Mouse (Mus musculus) liver, embryonic 16.5 days (tissue): Measurements from ENCODE around the gene Hcn4. TPM values are rescaled to one million over a fixed set of nuclear protein-coding genes. Genes with fewer than 3 reads are reported as not detected.

Experiments used
- ATAC-seq: fragments of 200-750 bp; cut with Nextera tagmentation; 2 replicates; pipeline ENCODE4 v1.8.0; 2017; ENCODE audit warnings: low read depth, mild to moderate bottlenecking, moderate number of reproducible peaks, moderate library complexity
- H3K27ac ChIP-seq: fragments of 300-500 bp; sonication (generic); 2 replicates; pipeline ENCODE4 v1.5.1; 2014; ENCODE audit warnings: mild to moderate bottlenecking, low read length
- H3K27me3 ChIP-seq: fragments of 300-500 bp; sonication (generic); 2 replicates; pipeline ENCODE4 v1.6.1; 2014; ENCODE audit warnings: low read depth, low read length, mixed read lengths; ENCODE audit not compliant: control insufficient read depth, insufficient read depth
- H3K36me3 ChIP-seq: fragments of 300-500 bp; sonication (generic); 2 replicates; pipeline ENCODE4 v1.6.1; 2014; ENCODE audit warnings: mild to moderate bottlenecking; ENCODE audit not compliant: control insufficient read depth, insufficient read depth
- H3K4me1 ChIP-seq: fragments of 300-500 bp; sonication (generic); 2 replicates; pipeline ENCODE4 v1.6.1; 2014; ENCODE audit warnings: low read depth, low read length, mixed read lengths; ENCODE audit not compliant: control insufficient read depth
- H3K4me2 ChIP-seq: fragments of 300-500 bp; sonication (generic); 2 replicates; pipeline ENCODE4 v1.6.1; 2014; ENCODE audit warnings: low read depth, low read length, mixed read lengths
- H3K4me3 ChIP-seq: fragments of 300-500 bp; sonication (generic); 2 replicates; pipeline ENCODE4 v1.5.1; 2014; ENCODE audit warnings: low read depth, mild to moderate bottlenecking, low read length
- H3K9ac ChIP-seq: fragments of 300-500 bp; sonication (generic); 2 replicates; pipeline ENCODE4 v1.6.1; 2014; ENCODE audit warnings: low read depth, low read length
- H3K9me3 ChIP-seq: fragments of 300-500 bp; sonication (generic); replicated peaks from 2 replicates; pipeline ENCODE4 v1.6.1; 2016; ENCODE audit warnings: low read length; ENCODE audit not compliant: control insufficient read depth
- WGBS: fragments of 180-500 bp; shearing (Covaris S2); extraction: QIAGEN DNeasy Blood & Tissue Kit; methylation state at CpG from one replicate; pipeline ENCODE4 v1.1.7; 2014; ENCODE audit not compliant: insufficient replicate concordance; 5-methylcytosine and 5-hydroxymethylcytosine counted together
- polyA plus RNA-seq: library from polyadenylated mRNA; unstranded; fragments of >200 nt; fragmentation: Nextera tagmentation; extraction: Ambion mirVana; gene quantifications from 2 replicates; pipeline ENCODE4 v1.2.1, GENCODE M21; 2015

Hcn4 gene
- polyA plus RNA-seq, 1 experiment from 2014 or later = not detected

DNA sequence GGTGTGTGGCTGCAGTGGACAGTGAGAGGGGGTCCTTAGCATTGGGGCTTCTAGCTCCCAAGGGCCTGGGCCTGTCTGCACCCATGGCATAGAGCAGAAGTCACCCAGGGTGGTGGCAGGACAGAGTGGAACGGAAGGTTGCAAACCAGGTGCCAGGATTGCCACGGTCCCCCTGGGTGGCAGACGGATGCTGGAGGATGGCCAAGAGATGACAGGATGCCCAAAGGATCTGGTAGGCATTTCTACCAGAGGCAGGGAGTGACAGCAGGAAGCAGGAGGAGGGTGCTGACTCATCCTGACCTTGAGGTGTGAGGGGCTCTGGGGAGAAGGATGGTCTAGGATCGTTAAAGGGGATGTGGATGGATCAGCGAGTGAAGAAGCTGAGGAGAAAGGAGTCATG, 15.3 kb downstream of the Hcn4 start:
- H3K4me3 ChIP-seq = no peak overlapping the region
- no peak for ATAC-seq
- H3K27me3 ChIP-seq = no peaks in the 10 kb centered on the region
- no peak overlapping the region for H3K9ac ChIP-seq
- H3K36me3 ChIP-seq = no peaks in the 10 kb centered on the region
- H3K27ac ChIP-seq = no peak overlapping the region
- no peaks in the 10 kb centered on the region for H3K4me1 ChIP-seq
- 54% methylated on average over 5 of the region's 5 CpGs for WGBS
- no peak overlapping the region for H3K4me2 ChIP-seq
- H3K9me3 ChIP-seq = no peaks in the 10 kb centered on the region

DNA sequence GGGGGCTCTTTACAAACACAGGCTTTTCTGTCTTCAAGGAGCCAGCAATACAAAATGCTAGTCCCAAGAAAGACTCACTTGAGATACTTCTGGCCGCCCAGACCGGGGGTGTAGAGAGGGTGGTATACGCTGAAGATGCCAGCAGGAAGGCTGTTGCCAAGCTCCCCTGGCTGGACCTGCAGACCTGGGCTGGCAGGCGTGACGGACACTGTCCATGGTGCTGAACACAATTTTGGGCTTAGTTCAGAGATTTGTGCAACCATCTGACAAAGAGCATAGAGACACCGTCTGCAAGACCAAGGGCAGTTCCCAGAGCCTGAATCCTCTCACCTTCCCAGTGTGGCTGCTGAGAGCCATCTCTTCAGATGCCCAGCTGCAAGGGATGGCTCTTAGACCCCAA, 18.4 kb downstream of the Hcn4 start:
- no peaks in the 10 kb centered on the region for H3K4me1 ChIP-seq
- H3K9ac ChIP-seq = no peak overlapping the region
- H3K27ac ChIP-seq = no peak overlapping the region
- ATAC-seq = no peak
- no peak overlapping the region for H3K4me3 ChIP-seq
- H3K4me2 ChIP-seq = no peak overlapping the region
- no peaks in the 10 kb centered on the region for H3K27me3 ChIP-seq
- no peaks in the 10 kb centered on the region for H3K36me3 ChIP-seq
- 18% methylated on average over 6 of the region's 6 CpGs for WGBS
- no peaks in the 10 kb centered on the region for H3K9me3 ChIP-seq

DNA sequence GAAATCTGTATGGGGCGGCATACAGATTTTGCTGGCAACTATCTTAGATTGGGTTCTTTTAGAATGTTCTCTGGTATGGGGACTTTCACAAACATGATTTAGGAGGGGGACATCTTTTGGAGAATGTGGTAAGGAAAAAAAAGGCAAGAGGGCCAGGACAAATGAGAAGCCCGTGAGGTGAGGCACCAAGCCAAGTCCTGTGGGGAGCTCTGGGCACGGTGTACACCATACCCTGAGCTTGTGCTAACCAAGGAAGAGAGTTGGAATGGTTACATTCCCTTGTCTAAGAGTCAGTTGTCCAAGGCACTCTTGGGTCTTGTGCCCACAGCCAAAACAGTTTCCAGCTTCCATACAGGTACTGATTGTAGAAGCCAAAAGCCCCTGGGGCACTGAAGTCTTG, 21.4 kb downstream of the Hcn4 start:
- H3K27ac ChIP-seq = no peak overlapping the region
- no peaks in the 10 kb centered on the region for H3K4me1 ChIP-seq
- no peaks in the 10 kb centered on the region for H3K9me3 ChIP-seq
- no peaks in the 10 kb centered on the region for H3K36me3 ChIP-seq
- H3K9ac ChIP-seq = no peak overlapping the region
- ATAC-seq = no peak
- 0 out of 2 replicates have a peak, but pooled peaks cover 2% of the 10 kb centered on the region for H3K27me3 ChIP-seq
- 67% methylated on average over 3 of the region's 3 CpGs for WGBS
- H3K4me2 ChIP-seq = no peak overlapping the region
- H3K4me3 ChIP-seq = no peak overlapping the region

DNA sequence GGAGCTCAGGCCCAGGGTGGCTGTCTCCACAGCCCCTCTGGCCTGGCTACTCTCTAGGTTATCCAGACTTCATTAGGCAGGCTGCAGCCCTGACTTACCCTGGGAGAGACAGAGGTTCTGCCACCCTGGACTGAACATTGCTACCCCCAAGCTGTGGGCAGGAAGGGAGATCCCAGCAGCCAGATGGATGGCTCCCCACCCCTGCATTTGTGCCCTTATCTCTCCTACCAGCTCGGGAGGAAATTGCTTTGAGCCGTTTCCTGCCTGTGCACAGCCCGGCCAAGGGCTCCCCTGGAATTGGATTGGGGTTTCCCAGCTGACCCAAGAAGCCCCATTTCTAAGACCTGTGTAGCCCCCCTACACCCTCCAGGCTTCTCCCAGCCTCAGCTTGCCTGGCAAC, 23.8 kb downstream of the Hcn4 start:
- no peak overlapping the region for H3K27ac ChIP-seq
- H3K4me3 ChIP-seq = no peak overlapping the region
- no peaks in the 10 kb centered on the region for H3K9me3 ChIP-seq
- 0 out of 2 replicates have a peak, but pooled peaks cover 2% of the 10 kb centered on the region for H3K27me3 ChIP-seq
- ATAC-seq = no peak
- no peaks in the 10 kb centered on the region for H3K36me3 ChIP-seq
- 3% methylated on average over 3 of the region's 3 CpGs for WGBS
- H3K4me1 ChIP-seq = no peaks in the 10 kb centered on the region
- no peak overlapping the region for H3K4me2 ChIP-seq
- no peak overlapping the region for H3K9ac ChIP-seq

DNA sequence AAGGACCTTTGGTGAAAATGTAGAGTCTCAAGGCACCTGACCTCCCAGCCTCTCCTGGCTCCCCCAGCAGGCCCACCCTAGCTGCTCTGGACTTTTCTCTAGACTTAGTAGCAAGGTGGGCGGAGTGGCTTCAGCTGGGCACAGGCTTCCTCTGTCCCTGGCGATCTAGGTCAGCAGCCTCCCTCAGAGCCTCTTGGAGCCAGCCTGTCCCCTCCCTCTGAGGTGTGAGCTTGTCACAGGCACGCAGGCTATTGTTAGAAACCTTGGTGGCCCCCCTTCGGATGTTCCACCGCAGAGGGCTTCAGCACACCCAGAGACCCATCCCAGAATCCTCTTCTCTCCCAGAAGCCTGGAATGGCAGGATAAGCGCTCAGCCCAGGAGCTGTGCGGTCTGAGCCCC, 24.5 kb downstream of the Hcn4 start:
- H3K4me2 ChIP-seq = no peak overlapping the region
- ATAC-seq = no peak
- 35% methylated on average over 7 of the region's 7 CpGs for WGBS
- no peaks in the 10 kb centered on the region for H3K36me3 ChIP-seq
- no peaks in the 10 kb centered on the region for H3K4me1 ChIP-seq
- no peak overlapping the region for H3K27ac ChIP-seq
- H3K4me3 ChIP-seq = no peak overlapping the region
- no peaks in the 10 kb centered on the region for H3K9me3 ChIP-seq
- no peak overlapping the region for H3K9ac ChIP-seq
- 0 out of 2 replicates have a peak, but pooled peaks cover 2% of the 10 kb centered on the region for H3K27me3 ChIP-seq

DNA sequence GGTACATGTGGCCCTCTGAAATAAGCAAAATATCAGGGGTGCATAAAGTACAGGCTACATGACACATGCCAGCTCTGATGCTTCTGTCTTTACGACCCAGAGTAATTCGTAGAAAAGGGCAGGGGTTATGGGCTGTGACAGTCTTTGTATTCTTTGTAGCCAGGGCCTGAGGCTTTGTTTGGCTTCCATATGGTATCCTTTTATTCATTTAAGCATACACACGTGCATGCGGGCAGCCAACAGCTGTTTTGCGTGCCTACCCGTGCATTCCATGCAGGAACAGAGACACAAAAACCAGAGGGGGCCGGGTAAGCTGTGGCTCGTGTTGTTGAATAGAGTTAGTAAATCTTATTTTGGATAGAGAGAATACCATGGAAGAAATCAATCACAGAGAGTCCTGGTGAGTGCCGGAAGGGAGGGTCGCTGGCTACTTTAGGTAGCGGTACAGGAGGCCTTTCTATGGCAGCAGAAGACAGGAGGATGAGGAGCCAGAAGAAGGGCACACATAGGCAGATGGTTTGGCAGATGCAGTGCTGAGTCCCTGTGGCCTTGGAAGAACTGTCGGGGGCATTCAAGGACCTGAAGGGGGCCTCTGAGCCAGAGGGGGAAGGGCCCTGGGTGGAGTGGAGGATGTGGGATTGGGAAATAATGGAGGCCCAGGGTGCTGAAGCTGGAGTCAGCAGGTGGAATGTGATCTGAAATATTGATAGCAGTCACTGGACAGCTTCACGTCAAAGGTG, 26.5 kb downstream of the Hcn4 start:
- 58% methylated on average over 13 of the region's 13 CpGs for WGBS
- H3K27ac ChIP-seq = no peak overlapping the region
- no peak overlapping the region for H3K4me2 ChIP-seq
- no peak overlapping the region for H3K4me3 ChIP-seq
- H3K36me3 ChIP-seq = no peaks in the 10 kb centered on the region
- 0 out of 2 replicates have a peak, but pooled peaks cover 2% of the 10 kb centered on the region for H3K27me3 ChIP-seq
- no peak for ATAC-seq
- H3K4me1 ChIP-seq = no peaks in the 10 kb centered on the region
- H3K9ac ChIP-seq = no peak overlapping the region
- H3K9me3 ChIP-seq = no peaks in the 10 kb centered on the region

DNA sequence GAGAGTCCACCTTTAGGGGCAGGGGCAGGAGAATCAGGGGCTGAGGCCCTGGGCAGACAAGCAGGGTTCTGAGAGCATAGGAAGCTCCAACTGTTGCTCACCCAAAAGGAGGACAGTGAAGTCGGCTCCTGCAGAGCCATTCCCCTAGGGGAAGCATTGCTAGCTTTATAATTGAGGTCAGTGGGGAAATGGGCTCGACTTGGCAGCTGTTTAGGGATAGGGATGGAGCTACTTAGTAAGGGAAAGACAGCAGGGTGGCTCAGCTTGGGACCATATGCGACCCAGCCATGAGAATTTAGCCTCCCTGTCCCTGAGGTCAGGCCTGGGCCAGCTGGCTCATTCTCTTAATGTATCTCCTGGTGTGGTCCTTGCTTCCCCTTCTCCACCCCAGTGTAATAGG, 31.7 kb downstream of the Hcn4 start:
- Histone ChIP-seq H3K4me2 (no peak overlapping the region), H3K9ac (no peak overlapping the region), H3K9me3 (no peaks in the 10 kb centered on the region), H3K27ac (no peak overlapping the region), H3K36me3 (no peaks in the 10 kb centered on the region), H3K4me3 (no peak overlapping the region), H3K4me1 (no peaks in the 10 kb centered on the region), H3K27me3 (peaks cover 10% of the 10 kb centered on the region)
- 39% methylated on average over 3 of the region's 3 CpGs for WGBS
- no peak for ATAC-seq

DNA sequence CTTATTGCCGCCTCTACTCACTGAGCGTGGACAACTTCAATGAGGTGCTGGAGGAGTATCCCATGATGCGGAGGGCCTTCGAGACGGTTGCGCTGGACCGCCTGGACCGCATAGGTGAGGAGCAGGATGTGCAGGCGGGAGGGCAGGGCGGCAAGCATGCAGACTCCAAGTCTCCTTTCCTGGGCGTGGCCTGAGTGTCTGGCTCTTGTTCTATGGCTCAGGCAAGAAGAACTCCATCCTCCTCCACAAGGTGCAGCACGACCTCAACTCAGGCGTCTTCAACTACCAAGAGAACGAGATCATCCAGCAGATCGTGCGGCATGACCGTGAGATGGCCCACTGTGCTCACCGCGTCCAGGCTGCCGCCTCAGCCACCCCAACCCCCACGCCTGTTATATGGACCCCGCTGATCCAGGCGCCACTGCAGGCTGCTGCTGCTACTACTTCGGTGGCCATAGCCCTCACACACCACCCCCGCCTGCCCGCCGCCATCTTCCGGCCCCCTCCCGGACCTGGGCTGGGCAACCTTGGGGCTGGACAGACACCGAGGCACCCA, 35.9 kb downstream of the Hcn4 start:
- Histone ChIP-seq H3K9me3 (no peaks in the 10 kb centered on the region), H3K4me3 (no peak overlapping the region), H3K9ac (no peak overlapping the region), H3K27me3 (peaks cover 13% of the 10 kb centered on the region), H3K4me1 (no peaks in the 10 kb centered on the region), H3K4me2 (no peak overlapping the region), H3K27ac (no peak overlapping the region), H3K36me3 (no peaks in the 10 kb centered on the region)
- WGBS = 26% methylated on average over 30 of the region's 30 CpGs
- ATAC-seq = no peak

DNA sequence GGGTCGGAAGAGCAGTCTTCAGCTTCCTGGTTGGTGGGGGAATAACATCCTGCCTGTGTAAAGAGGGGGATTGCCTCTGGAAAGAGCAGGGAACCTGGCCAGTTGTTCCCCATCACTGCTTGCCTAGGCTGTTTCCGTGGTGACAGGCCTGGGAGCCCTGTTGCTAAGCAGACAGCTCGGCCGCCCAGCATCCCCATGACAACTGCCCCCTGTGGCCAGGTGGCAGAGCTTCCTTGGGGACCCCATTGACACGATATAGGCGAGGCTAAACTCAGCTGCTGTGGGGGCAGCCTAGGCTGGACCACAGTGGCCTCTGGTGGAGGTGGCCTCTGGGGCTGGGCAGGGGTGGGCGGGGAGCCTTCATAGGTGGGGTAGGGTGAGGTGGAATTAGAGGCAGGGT, 40.6 kb downstream of the Hcn4 start:
- Histone ChIP-seq H3K9ac (no peak overlapping the region), H3K27ac (no peak overlapping the region), H3K36me3 (no peaks in the 10 kb centered on the region), H3K4me1 (no peaks in the 10 kb centered on the region), H3K27me3 (peaks cover 13% of the 10 kb centered on the region), H3K4me3 (no peak overlapping the region), H3K4me2 (no peak overlapping the region), H3K9me3 (no peaks in the 10 kb centered on the region)
- no peak for ATAC-seq
- WGBS = 32% methylated on average over 7 of the region's 7 CpGs
